Mouse (Mus musculus) C2C12 (cell line): Measurements from ENCODE around the gene Gm9944. TPM values are rescaled to one million over a fixed set of nuclear protein-coding genes. Genes with fewer than 3 reads are reported as not detected.

Experiments used
- H3K27me3 ChIP-seq: one replicate; pipeline ENCODE4 v1.6.1; 2011; ENCODE audit not compliant: control insufficient read depth, insufficient read depth, insufficient read length
- H3K36me3 ChIP-seq: one replicate; pipeline ENCODE4 v1.6.1; 2011; ENCODE audit not compliant: control insufficient read depth, insufficient read depth
- H3K4me3 ChIP-seq: one replicate; pipeline ENCODE4 v1.5.1; 2011; ENCODE audit warnings: mild to moderate bottlenecking, control low read depth; ENCODE audit not compliant: poor library complexity, insufficient read depth, severe bottlenecking
- H3K79me2 ChIP-seq: one replicate; pipeline ENCODE4 v1.6.1; 2011; ENCODE audit not compliant: control insufficient read depth, insufficient read depth
- H3K79me3 ChIP-seq: one replicate; pipeline ENCODE4 v1.6.1; 2011; ENCODE audit warnings: low read depth, control low read depth
- H3ac ChIP-seq: one replicate; pipeline ENCODE3; 2011; ENCODE audit warnings: low read depth; ENCODE audit not compliant: control insufficient read depth, insufficient read length
- CEBPB ChIP-seq: IDR thresholded peaks from one replicate; pipeline ENCODE4 v1.6.1; 2011; ENCODE audit warnings: low read depth, mild to moderate bottlenecking, control low read depth, moderate library complexity
- CTCF ChIP-seq: IDR thresholded peaks from one replicate; pipeline ENCODE4 v1.5.1; 2011; ENCODE audit not compliant: control insufficient read depth, insufficient read depth, insufficient read length
- FOSL1 ChIP-seq: IDR thresholded peaks from one replicate; pipeline ENCODE4 v1.8.0; 2011; ENCODE audit warnings: mild to moderate bottlenecking, low read length; ENCODE audit not compliant: poor library complexity, insufficient read depth, severe bottlenecking
- MAX ChIP-seq: IDR thresholded peaks from one replicate; pipeline ENCODE4 v1.6.1; 2011; ENCODE audit warnings: mild to moderate bottlenecking, control low read depth
- MYOD1 ChIP-seq: IDR thresholded peaks from one replicate; pipeline ENCODE4 v1.6.1; 2011; ENCODE audit warnings: low read depth; ENCODE audit not compliant: control insufficient read depth, insufficient read length
- MYOG ChIP-seq: IDR thresholded peaks from one replicate; pipeline ENCODE4 v1.6.1; 2011; ENCODE audit not compliant: control insufficient read depth, insufficient read length; ENCODE audit errors: extremely low read depth
- USF1 ChIP-seq: IDR thresholded peaks from one replicate; pipeline ENCODE4 v1.6.1; 2011; ENCODE audit warnings: low read depth, mild to moderate bottlenecking, control low read depth, moderate library complexity
- polyA plus RNA-seq: library from polyadenylated mRNA; unstranded; fragments of >200 nt; fragmentation: generic; extraction: Trizol; gene quantifications from one replicate; pipeline ENCODE4 v1.2.1, GENCODE M21; 2012; ENCODE audit warnings: missing spikeins

The Gm9944 gene
- polyA plus RNA-seq, 1 experiment, result not detected

- Histone ChIP-seq H3K79me3 (no peaks in the 10 kb centered on the region), H3K27me3 (no peaks in the 10 kb centered on the region), H3ac (no peak overlapping the region), H3K79me2 (no peaks in the 10 kb centered on the region), H3K36me3 (no peaks in the 10 kb centered on the region), H3K4me3 (no peak overlapping the region)
- TF ChIP-seq CTCF, result no peak
- no peak for TF ChIP-seq MYOG
Observed at GRCm38 (mm10) chr4:144441582-144441981, 11.5 kb downstream of the Gm9944 start.

- Histone ChIP-seq H3K79me3 (no peaks in the 10 kb centered on the region), H3K79me2 (no peaks in the 10 kb centered on the region)
- TF ChIP-seq MYOD1, result no peak
- TF ChIP-seq MAX, result no peak
Observed at GRCm38 (mm10) chr4:144441095-144441494, 12.0 kb downstream of the Gm9944 start.

GRCm38 (mm10) chr4:144438672-144439071 lies 14.4 kb downstream of the Gm9944 start, which contains the start of gene 1700012P22Rik:
TSS of gene 1700012P22Rik (minus strand) at chr4:144438772.
- H3K79me2 ChIP-seq, result no peaks in the 10 kb centered on the region
- no peaks in the 10 kb centered on the region for H3K79me3 ChIP-seq
- H3K36me3 ChIP-seq, result no peaks in the 10 kb centered on the region
- H3K27me3 ChIP-seq, result no peaks in the 10 kb centered on the region
- TF ChIP-seq MYOD1 (no peak), USF1 (no peak), CEBPB (no peak), FOSL1 (no peak), CTCF (no peak), MYOG (no peak), MAX (no peak)
- H3K4me3 ChIP-seq, result no peak within 1 kb of the TSS
- no peak within 1 kb of the TSS for H3ac ChIP-seq

More at GRCm38 (mm10) chr4:144441095-144441494, 12.0 kb downstream of the Gm9944 start:
- Histone ChIP-seq H3K4me3 (no peak overlapping the region), H3K36me3 (no peaks in the 10 kb centered on the region), H3K27me3 (no peaks in the 10 kb centered on the region), H3ac (no peak overlapping the region)

- no peaks in the 10 kb centered on the region for H3K36me3 ChIP-seq
- TF ChIP-seq MYOG, result no peak
- TF ChIP-seq MAX, result no peak
- no peak for TF ChIP-seq CTCF
- no peak for TF ChIP-seq USF1
- H3K79me3 ChIP-seq, result no peaks in the 10 kb centered on the region
Observed at GRCm38 (mm10) chr4:144433216-144433615, 19.9 kb downstream of the Gm9944 start.

GRCm38 (mm10) chr4:144430723-144431122 lies 22.4 kb downstream of the Gm9944 start:
- no peak overlapping the region for H3K4me3 ChIP-seq
- H3ac ChIP-seq, result no peak overlapping the region
- TF ChIP-seq CEBPB (no peak), MYOD1 (no peak), FOSL1 (no peak), MYOG (no peak), CTCF (no peak), USF1 (no peak), MAX (no peak)
- H3K27me3 ChIP-seq, result no peaks in the 10 kb centered on the region
- H3K79me3 ChIP-seq, result no peaks in the 10 kb centered on the region
- H3K79me2 ChIP-seq, result no peaks in the 10 kb centered on the region
- no peaks in the 10 kb centered on the region for H3K36me3 ChIP-seq

More at GRCm38 (mm10) chr4:144433216-144433615, 19.9 kb downstream of the Gm9944 start:
- Histone ChIP-seq H3ac (no peak overlapping the region), H3K27me3 (no peaks in the 10 kb centered on the region), H3K79me2 (no peaks in the 10 kb centered on the region), H3K4me3 (no peak overlapping the region)

GRCm38 (mm10) chr4:144428868-144429267 lies 24.2 kb downstream of the Gm9944 start:
- TF ChIP-seq FOSL1, result no peak
- TF ChIP-seq MYOD1, result no peak
- TF ChIP-seq MAX, result no peak
- TF ChIP-seq CEBPB, result no peak
- TF ChIP-seq MYOG, result no peak
- TF ChIP-seq CTCF, result no peak
- Histone ChIP-seq H3K79me2 (no peaks in the 10 kb centered on the region), H3ac (no peak overlapping the region), H3K4me3 (no peak overlapping the region), H3K36me3 (no peaks in the 10 kb centered on the region), H3K27me3 (no peaks in the 10 kb centered on the region), H3K79me3 (no peaks in the 10 kb centered on the region)

GRCm38 (mm10) chr4:144424590-144424989 lies 28.5 kb downstream of the Gm9944 start:
- Histone ChIP-seq H3K79me3 (no peaks in the 10 kb centered on the region), H3K79me2 (no peaks in the 10 kb centered on the region), H3K4me3 (no peak overlapping the region), H3K27me3 (no peaks in the 10 kb centered on the region), H3K36me3 (no peaks in the 10 kb centered on the region), H3ac (no peak overlapping the region)
- TF ChIP-seq FOSL1 (no peak), USF1 (no peak), CEBPB (no peak), MYOG (no peak), MAX (no peak), CTCF (no peak), MYOD1 (no peak)
